Mouse (Mus musculus): ENCODE measurements around the gene Cdk11b. TPM values are rescaled to one million over a fixed set of nuclear protein-coding genes. Genes with fewer than 3 reads are reported as not detected.
A peak's percentile ranks its signal among the peaks of the same experiment; 100 is the strongest.

Cdk11b gene
- polyA plus RNA-seq, 1 experiment, result 63.7 TPM

DNA sequence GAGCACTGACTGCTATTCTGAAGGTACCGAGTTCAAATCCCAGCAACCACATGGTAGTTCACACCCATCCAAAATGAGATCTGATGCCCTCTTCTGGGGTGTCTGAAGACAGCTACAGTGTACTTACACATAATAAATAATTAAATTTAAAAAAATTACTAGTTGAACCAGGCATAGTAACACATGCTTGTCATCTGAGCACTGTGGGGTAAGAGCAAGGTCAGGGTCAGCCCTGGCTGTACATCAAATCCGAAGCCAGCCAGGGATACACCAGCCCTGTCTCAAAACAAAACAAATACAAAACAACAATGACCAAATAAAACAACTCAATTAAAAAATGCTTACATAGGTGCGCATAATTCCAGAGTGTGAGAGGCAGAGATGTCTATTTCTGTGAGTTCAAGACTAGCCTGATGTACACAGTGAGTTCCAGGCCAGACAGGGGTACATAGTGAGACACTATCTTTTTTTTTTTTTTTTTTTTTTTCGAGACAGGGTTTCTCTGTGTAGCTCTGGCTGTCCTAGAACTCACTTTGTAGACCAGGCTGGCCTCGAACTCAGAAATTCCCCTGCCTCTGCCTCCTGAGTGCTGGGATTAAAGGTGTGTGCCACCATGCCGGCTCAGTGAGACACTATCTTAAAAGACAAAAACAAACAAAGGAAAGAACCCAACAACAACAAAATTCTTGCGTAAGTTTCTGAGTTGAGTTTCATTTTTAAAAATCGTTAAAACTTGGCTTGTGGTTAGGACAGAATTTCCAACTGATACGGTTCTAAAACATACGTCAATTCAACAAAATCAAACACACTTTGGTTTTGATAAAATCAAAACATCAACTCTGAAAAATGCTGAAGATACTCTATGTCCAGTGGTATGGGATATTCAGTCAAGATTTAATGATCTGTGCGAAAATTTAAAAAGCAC lies 24.5 kb upstream of the Cdk11b start:
- TF ChIP-seq CTCF (IDR thresholded peaks at IDR 0.05; ENCODE audit: borderline replicate concordance, insufficient read depth, low read depth, low read length) (no peak), POLR2A (IDR thresholded peaks at IDR 0.05; ENCODE audit: borderline replicate concordance, insufficient read depth, low read length) (no peak)
- Histone ChIP-seq H3K27me3 (ENCODE audit: control insufficient read depth, insufficient read depth, low read length) (no peaks in the 10 kb centered on the region), H3K4me3 (replicated peaks; ENCODE audit: insufficient read depth, low read depth, low read length) (peak overlapping the region; percentile 82), H3K4me1 (ENCODE audit: control insufficient read depth, insufficient read depth, low read length) (no peaks in the 10 kb centered on the region; the same call in 1 of the 2 replicates), H3K27ac (ENCODE audit: insufficient read depth, low read length) (peak overlapping the region; percentile 22; the same call in 1 of the 2 replicates)
- WGBS, result 79% methylated on average over 11 of the region's 11 CpGs
- DNase-seq, result no peak

DNA sequence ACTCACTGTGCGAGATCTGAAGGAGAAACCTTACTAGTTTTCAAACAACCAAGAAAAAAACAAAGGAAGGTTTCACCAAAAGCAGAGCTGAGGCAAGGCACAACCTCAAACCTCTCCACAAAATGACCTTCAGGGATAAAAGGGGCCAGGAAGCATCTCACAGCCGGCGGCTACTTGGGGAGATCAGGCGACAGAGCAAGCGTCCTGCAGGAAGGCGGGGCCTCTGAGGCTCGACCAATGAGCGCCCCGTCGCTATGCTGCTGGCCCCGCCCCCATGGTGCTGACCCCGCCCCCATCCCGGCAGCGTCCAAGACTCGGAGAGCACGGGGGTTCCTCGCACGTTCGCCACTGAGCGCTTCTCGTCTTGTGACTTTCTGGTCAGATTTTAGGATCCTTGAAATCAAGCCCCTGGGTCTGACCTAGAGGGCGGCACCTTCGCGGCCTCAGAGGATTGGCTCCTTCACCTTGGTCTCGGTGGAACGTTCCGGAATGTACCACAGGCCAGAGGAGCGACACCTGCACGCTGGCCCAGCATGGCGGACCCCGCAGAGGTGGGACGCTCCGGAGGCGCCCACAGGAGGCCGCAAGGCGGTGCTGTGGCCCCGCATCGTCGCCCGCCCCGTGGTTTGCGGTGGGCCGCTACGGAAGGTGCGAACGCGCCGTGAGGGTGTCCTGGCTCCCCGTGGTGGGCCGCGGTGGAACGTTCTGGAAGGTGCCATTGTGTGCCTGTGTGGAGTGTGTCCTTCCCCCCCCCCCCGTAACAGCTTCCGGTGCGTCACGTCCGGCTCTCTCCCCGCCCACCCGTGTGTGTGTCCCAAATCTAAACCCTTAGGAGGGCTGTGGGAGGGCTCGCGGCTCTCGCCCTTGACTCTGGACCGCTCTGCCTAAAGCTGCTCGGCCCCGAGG lies 23.3 kb upstream of the Cdk11b start, which contains the start of gene Slc35e2:
Gene Slc35e2 (plus strand): TSS at position 326 of the 906 bp plus-strand sequence.
- peak within 1 kb of the TSS; percentile 82 for H3K4me3 ChIP-seq (replicated peaks; ENCODE audit: insufficient read depth, low read depth, low read length)
- peak; percentile 92 to 99 for DNase-seq
- H3K27ac ChIP-seq (ENCODE audit: insufficient read depth, low read length), result peak within 1 kb of the TSS; percentile 98
- under 1% methylated on average over 64 of the region's 65 CpGs for WGBS
- no peaks in the 10 kb centered on the region for H3K27me3 ChIP-seq (ENCODE audit: control insufficient read depth, insufficient read depth, low read length)
- TF ChIP-seq CTCF (IDR thresholded peaks at IDR 0.05; ENCODE audit: borderline replicate concordance, insufficient read depth, low read depth, low read length), result no peak
- peak; percentile 93; the same call in 1 of the 2 replicates for TF ChIP-seq POLR2A (IDR thresholded peaks at IDR 0.05; ENCODE audit: borderline replicate concordance, insufficient read depth, low read length)
- no peaks in the 10 kb centered on the region; the same call in 1 of the 2 replicates for H3K4me1 ChIP-seq (ENCODE audit: control insufficient read depth, insufficient read depth, low read length)

DNA sequence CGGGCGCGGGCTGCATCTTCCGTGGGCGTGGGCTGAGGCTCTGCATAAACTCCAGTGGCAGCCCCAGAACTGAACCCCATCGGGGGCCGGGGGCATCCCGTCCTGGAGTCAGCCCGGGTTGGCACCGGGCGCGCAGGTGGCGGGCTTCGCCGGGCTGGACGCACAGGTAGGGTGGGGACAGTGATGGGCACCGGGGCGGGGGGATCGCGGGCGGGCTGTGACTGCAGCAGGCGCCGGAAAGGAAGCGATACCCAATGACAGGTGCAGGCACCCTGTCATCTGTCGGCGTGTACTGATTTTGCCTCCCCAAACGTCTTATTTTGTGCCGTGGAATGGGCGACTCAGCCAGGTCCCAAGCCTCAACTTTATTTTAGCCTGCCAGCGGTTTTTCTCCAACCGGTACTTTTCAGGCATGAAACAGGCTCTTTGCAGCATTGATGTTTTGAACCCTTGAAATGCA lies 22.6 kb upstream of the Cdk11b start:
- no peak for TF ChIP-seq CTCF (IDR thresholded peaks at IDR 0.05; ENCODE audit: borderline replicate concordance, insufficient read depth, low read depth, low read length)
- no peak for TF ChIP-seq POLR2A (IDR thresholded peaks at IDR 0.05; ENCODE audit: borderline replicate concordance, insufficient read depth, low read length)
- WGBS, result 1% methylated on average over 31 of the region's 31 CpGs
- peak overlapping the region; percentile 82 for H3K4me3 ChIP-seq (replicated peaks; ENCODE audit: insufficient read depth, low read depth, low read length)
- no peaks in the 10 kb centered on the region for H3K27me3 ChIP-seq (ENCODE audit: control insufficient read depth, insufficient read depth, low read length)
- no peaks in the 10 kb centered on the region; the same call in 1 of the 2 replicates for H3K4me1 ChIP-seq (ENCODE audit: control insufficient read depth, insufficient read depth, low read length)
- H3K27ac ChIP-seq (ENCODE audit: insufficient read depth, low read length), result peak overlapping the region; percentile 77
- DNase-seq, result no peak

DNA sequence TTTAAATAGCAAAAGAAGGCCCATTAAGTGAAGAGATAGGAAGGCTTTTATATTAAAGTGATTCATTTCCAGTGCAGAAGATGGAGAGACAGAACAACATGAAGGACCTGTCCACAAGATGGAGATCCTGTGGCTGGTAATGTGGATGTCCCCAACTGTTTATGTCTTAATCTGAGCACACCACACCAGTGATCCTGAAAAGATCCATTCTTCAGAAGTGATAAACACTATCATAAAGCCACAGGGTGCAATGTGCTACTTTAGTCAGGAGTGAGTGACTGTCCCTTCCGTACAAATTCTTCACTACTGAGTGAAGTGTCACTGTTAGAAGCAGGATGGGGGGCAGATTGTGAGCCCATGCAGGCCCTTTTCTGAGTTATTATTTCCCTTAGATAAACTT lies 21.9 kb upstream of the Cdk11b start:
- Histone ChIP-seq H3K27ac (ENCODE audit: insufficient read depth, low read length) (no peak overlapping the region), H3K4me1 (ENCODE audit: control insufficient read depth, insufficient read depth, low read length) (no peaks in the 10 kb centered on the region; the same call in 1 of the 2 replicates), H3K4me3 (replicated peaks; ENCODE audit: insufficient read depth, low read depth, low read length) (no peak overlapping the region), H3K27me3 (ENCODE audit: control insufficient read depth, insufficient read depth, low read length) (no peaks in the 10 kb centered on the region)
- 65% methylated on average over 1 of the region's 1 CpGs for WGBS
- no peak for DNase-seq
- no peak for TF ChIP-seq CTCF (IDR thresholded peaks at IDR 0.05; ENCODE audit: borderline replicate concordance, insufficient read depth, low read depth, low read length)
- TF ChIP-seq POLR2A (IDR thresholded peaks at IDR 0.05; ENCODE audit: borderline replicate concordance, insufficient read depth, low read length), result no peak

- Histone ChIP-seq H3K4me1 (ENCODE audit: control insufficient read depth, insufficient read depth, low read length) (no peaks in the 10 kb centered on the region; the same call in 1 of the 2 replicates), H3K4me3 (replicated peaks; ENCODE audit: insufficient read depth, low read depth, low read length) (no peak overlapping the region), H3K27me3 (ENCODE audit: control insufficient read depth, insufficient read depth, low read length) (no peaks in the 10 kb centered on the region), H3K27ac (ENCODE audit: insufficient read depth, low read length) (no peak overlapping the region)
- no peak for TF ChIP-seq CTCF (IDR thresholded peaks at IDR 0.05; ENCODE audit: borderline replicate concordance, insufficient read depth, low read depth, low read length)
- no peak for TF ChIP-seq POLR2A (IDR thresholded peaks at IDR 0.05; ENCODE audit: borderline replicate concordance, insufficient read depth, low read length)
- 90% methylated on average over 6 of the region's 6 CpGs for WGBS
- DNase-seq, result no peak
Observed at GRCm38 (mm10) chr4:155603801-155604200, 20.9 kb upstream of the Cdk11b start.

- TF ChIP-seq POLR2A (IDR thresholded peaks at IDR 0.05; ENCODE audit: borderline replicate concordance, insufficient read depth, low read length), result no peak
- no peak for TF ChIP-seq CTCF (IDR thresholded peaks at IDR 0.05; ENCODE audit: borderline replicate concordance, insufficient read depth, low read depth, low read length)
- WGBS, result 94% methylated on average over 4 of the region's 4 CpGs
- Histone ChIP-seq H3K4me3 (replicated peaks; ENCODE audit: insufficient read depth, low read depth, low read length) (no peak overlapping the region), H3K4me1 (ENCODE audit: control insufficient read depth, insufficient read depth, low read length) (no peaks in the 10 kb centered on the region; the same call in 1 of the 2 replicates), H3K27ac (ENCODE audit: insufficient read depth, low read length) (no peak overlapping the region), H3K27me3 (ENCODE audit: control insufficient read depth, insufficient read depth, low read length) (no peaks in the 10 kb centered on the region)
- DNase-seq, result no peak
Observed at GRCm38 (mm10) chr4:155605132-155605531, 19.5 kb upstream of the Cdk11b start.

DNA sequence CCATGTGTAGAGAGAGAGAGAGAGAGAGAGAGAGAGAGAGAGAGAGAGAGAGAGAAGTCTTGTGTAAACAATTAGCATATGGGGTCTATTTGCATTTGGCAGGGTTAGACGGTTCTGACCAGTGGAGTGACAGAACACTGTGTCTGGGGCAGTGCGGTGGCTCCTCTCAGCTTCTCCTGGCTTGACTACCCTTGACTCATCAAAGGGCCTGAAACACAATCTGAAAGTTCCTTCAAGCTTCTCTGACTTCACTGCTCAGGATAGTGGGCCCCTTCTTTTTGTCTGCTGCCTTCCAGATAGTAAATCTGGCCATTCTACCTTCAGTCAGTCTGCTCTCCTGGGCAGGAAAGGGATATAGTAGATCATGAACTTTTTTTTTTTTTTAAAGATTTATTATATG lies 17.8 kb upstream of the Cdk11b start:
- TF ChIP-seq POLR2A (IDR thresholded peaks at IDR 0.05; ENCODE audit: borderline replicate concordance, insufficient read depth, low read length) (no peak), CTCF (IDR thresholded peaks at IDR 0.05; ENCODE audit: borderline replicate concordance, insufficient read depth, low read depth, low read length) (no peak)
- DNase-seq, result no peak
- Histone ChIP-seq H3K27ac (ENCODE audit: insufficient read depth, low read length) (no peak overlapping the region), H3K4me1 (ENCODE audit: control insufficient read depth, insufficient read depth, low read length) (no peaks in the 10 kb centered on the region; the same call in 1 of the 2 replicates), H3K27me3 (ENCODE audit: control insufficient read depth, insufficient read depth, low read length) (no peaks in the 10 kb centered on the region), H3K4me3 (replicated peaks; ENCODE audit: insufficient read depth, low read depth, low read length) (no peak overlapping the region)
- 13% methylated on average over 2 of the region's 2 CpGs for WGBS
